Mouse (Mus musculus) MEL-GATA-1-ER (cell line): ENCODE measurements around the gene Erbb2.

Source experiments
- DNase-seq: peaks from one replicate; pipeline ENCODE4 v3.0.0-alpha.2; 2012; ENCODE audit warnings: low read depth; ENCODE audit errors: extremely low read depth

Erbb2 gene

DNA sequence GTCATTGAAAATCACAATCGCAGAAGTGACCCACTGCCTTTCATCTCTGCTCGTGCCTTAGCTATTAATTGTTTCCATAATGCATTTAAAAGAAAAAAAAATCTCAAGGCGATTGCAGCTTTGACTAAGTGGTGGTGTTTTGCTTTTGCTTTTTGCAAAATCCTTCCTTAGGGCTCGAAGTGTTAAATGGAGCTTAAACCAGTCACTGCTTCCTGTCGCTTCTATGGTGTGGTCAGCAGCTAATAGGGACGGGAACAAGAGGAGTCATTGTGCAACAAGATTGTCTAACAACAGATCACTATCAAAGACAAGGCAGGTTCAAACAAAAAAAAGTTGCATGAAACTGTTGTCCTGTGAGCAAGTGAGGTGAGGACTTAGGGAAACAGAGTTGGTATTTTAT lies 69.0 kb downstream of the Erbb2 start:
- no peak for DNase-seq

DNA sequence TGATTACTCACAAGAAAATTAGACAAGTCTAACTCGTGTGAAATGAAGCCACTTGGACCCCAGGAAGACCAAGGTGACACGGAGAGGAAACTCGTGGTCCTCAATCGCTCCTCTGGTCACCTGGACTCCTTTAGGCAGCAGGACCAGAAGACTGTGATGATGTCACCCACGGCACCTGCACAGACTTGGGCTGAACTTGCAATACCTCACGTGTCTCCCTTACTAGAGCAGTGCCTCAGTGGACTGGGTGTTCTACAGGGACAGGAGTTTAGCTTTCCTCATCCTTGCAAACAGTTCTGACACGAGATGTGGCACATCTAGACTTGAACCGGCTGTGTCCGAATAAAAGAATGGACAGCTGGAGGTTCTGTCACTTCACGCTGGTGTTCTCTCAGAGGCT lies 69.8 kb downstream of the Erbb2 start:
- DNase-seq, result no peak

DNA sequence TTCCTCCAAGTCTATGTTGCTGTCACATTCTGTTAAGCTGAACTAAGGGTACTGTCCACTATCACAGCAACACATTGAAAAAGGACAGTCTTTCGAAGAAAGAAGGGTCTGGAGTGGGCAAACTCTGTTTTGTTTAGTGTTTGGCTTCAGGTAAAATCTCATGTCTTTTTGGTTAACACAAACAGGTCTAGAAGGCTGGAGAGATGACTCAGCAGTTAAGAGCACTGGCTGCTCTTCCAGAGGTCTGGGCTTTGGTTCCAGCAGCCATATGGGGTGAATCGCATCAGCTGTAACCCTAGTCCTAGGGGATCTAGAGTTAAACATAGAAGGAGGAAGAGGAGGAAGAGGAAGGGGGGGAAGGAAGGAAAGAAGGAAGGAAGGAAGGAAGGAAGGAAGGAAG lies 73.5 kb downstream of the Erbb2 start:
- DNase-seq, result no peak
